Mouse (Mus musculus) ovary, postnatal 14 days (tissue): Measurements from ENCODE around the gene S100a1.

Source experiments
- DNase-seq: peaks from one replicate; pipeline ENCODE4 v3.0.0; 2022; ENCODE audit warnings: low spot score

Gene S100a1

DNA sequence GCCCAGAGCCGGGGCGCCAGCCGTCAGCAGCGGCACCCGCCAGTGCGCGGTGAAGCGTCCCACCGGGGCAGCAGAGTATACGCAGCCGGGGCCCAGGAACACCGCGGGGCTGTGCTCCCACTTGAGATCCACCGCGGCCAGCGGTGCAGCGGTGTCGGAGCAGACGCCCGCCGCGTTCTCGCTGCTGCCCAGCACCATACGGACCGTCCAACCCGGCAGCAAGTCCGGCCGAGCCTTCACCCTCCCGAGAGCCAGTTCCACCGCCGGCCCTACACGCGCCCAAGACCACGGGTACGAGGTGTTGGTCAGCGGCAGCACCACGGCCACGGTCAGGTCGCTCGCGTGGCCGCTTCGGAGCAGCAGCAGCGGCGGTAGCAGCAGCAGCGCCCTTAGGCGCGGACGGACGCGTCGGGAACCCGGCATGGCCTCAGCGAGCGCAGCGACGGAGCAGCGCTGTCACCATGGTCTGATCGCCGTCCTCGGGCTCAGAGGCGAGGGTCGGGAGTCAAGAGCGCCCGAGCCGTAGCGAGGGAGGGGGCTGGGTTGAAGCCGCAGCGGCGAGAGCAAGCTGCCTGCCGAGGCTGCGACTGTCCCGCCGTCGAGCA lies 49.0 kb downstream of the S100a1 start:
- DNase-seq = peak; percentile 30

DNA sequence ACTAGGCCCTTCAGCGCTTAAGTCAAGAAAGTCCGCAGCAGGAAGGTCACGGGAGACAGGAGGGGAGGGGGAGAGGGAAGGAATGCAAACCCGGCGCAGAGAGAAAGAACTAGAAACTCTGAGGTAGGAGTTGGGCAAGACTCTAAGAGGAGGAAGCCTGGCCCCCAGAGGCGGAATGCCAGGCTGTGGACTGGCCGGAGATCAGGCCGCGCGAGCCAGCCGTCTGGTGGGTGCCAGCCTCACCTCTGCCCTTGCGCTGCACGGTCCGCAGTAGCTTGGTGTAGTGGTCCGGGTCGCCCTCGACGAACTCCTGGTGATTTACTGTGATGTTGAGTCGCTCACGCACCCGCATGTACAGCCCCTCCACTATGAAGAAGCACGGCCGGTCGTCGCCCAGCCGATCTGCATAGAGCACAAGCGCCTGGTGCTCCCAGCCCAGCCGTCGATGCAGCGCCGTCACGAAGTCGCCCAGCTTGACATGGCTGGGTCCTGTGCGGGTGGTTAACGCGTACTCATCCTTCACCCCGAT lies 49.6 kb downstream of the S100a1 start:
- peak; percentile 32 for DNase-seq

DNA sequence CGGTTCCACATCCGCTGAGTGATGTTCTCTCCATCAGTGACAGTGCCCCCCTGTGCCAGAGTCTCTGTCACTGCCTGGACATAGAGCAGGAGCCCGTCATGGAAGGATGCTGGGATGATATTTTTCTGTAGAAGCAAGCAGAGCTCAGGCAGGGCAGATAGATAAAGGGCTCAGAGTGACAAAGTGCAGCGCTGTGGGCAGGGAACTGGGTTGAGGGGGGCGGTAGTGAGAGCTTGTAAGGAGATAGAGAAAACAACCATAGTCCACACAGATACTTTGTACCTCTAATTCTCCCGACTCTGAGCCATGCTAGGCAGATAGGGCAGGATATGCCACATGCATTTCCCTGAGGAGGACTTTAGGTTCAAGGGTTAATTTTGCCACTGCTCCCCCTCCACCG lies 51.6 kb downstream of the S100a1 start:
- no peak for DNase-seq

DNA sequence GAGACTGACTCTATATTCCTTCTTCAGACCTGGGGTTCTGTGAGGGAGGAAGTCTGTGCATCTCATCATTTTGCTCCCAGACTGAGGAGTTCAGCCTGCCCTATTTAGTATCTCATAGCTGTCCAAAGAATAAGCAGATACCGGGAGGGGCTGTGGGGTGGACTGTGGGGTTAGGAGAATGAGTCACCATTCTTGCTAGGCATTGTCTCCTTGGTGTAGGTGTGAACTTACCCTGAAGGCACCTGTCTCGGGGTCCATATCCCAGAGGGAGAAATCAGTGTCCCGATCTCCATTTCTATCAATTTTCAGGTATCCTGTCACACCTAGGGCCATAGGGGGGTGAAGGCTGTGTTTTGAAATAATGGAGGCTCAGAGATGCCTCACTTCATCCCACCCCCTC lies 52.3 kb downstream of the S100a1 start:
- no peak for DNase-seq
